Mouse (Mus musculus): ENCODE results near the gene Tuba4a. TPM values are rescaled to one million over a fixed set of nuclear protein-coding genes. Genes with fewer than 3 reads are reported as not detected.

Tuba4a gene
- 37.9 and 41.5 TPM in 2 replicates for polyA plus RNA-seq (2015; fragmentation: Nextera tagmentation; extraction: Ambion mirVana)

GRCm38 (mm10) chr1:75219531-75219930 lies at the start of gene Tuba4a:
Gene Tuba4a (minus strand): TSS chr1:75219865.

GRCm38 (mm10) chr1:75264091-75264880 lies 44.6 kb upstream of the Tuba4a start, which contains the start of gene Ptprn:
Gene Ptprn (minus strand): TSS chr1:75264502.

GRCm38 (mm10) chr1:75236117-75237050 lies 16.7 kb upstream of the Tuba4a start, which contains the start of gene Dnajb2:
Gene Dnajb2 (plus strand): TSS chr1:75236406.

GRCm38 (mm10) chr1:75231664-75232152 lies 12.0 kb upstream of the Tuba4a start, which contains the start of gene A630095N17Rik:
Gene A630095N17Rik (minus strand): TSS chr1:75232102.

GRCm38 (mm10) chr1:75210136-75211087 lies 9.3 kb downstream of the Tuba4a start, which contains the start of the genes Glb1l and Stk16:
Gene Glb1l (minus strand): TSS chr1:75210813.
Gene Stk16 (plus strand): TSS chr1:75210838.

GRCm38 (mm10) chr1:75191622-75192402 lies 27.9 kb downstream of the Tuba4a start, which contains the start of the genes Ankzf1 and Atg9a:
Gene Ankzf1 (plus strand): TSS chr1:75192151.
Gene Atg9a (minus strand): TSS chr1:75192196.

GRCm38 (mm10) chr1:75180105-75180590 lies 39.5 kb downstream of the Tuba4a start, which contains the start of gene Abcb6:
Gene Abcb6 (minus strand): TSS chr1:75180392.

GRCm38 (mm10) chr1:75168472-75169464 lies 50.9 kb downstream of the Tuba4a start, which contains the start of gene Zfand2b:
Gene Zfand2b (plus strand): TSS chr1:75168646.

Small RNAs within 50 kb of the gene (microRNA-seq; reads per million reads assigned to microRNA genes)
- gene Gm27943 = not detected

Other genes starting within 250 kb of the Tuba4a start
- 6.5 and 6.7 TPM in 2 replicates for gene Nhej1, start 94.7 kb downstream of the Tuba4a start, polyA plus RNA-seq (2015; fragmentation: Nextera tagmentation; extraction: Ambion mirVana)
- 0.98 TPM in 2 replicates for gene Slc23a3, start 86.0 kb downstream of the Tuba4a start, polyA plus RNA-seq (2015; fragmentation: Nextera tagmentation; extraction: Ambion mirVana)
- 30.9 and 33.7 TPM in 2 replicates for gene Cnppd1, start 77.2 kb downstream of the Tuba4a start, polyA plus RNA-seq (2015; fragmentation: Nextera tagmentation; extraction: Ambion mirVana)
- gene Retreg2, start 77.1 kb downstream of the Tuba4a start, polyA plus RNA-seq (2015; fragmentation: Nextera tagmentation; extraction: Ambion mirVana) = 23.0 and 25.4 TPM in 2 replicates
- gene Zfand2b, start 51.2 kb downstream of the Tuba4a start, polyA plus RNA-seq (2015; fragmentation: Nextera tagmentation; extraction: Ambion mirVana) = 27.1 and 30.9 TPM in 2 replicates
- 11.4 and 15.1 TPM in 2 replicates for gene Abcb6, start 39.5 kb downstream of the Tuba4a start, polyA plus RNA-seq (2015; fragmentation: Nextera tagmentation; extraction: Ambion mirVana)
- gene Ankzf1, start 27.7 kb downstream of the Tuba4a start, polyA plus RNA-seq (2015; fragmentation: Nextera tagmentation; extraction: Ambion mirVana) = 12.1 and 14.3 TPM in 2 replicates
- 25.4 and 26.5 TPM in 2 replicates for gene Atg9a, start 27.7 kb downstream of the Tuba4a start, polyA plus RNA-seq (2015; fragmentation: Nextera tagmentation; extraction: Ambion mirVana)
- gene Glb1l, start 9.1 kb downstream of the Tuba4a start, polyA plus RNA-seq (2015; fragmentation: Nextera tagmentation; extraction: Ambion mirVana) = 7.8 and 8.9 TPM in 2 replicates
- 66.2 and 71.5 TPM in 2 replicates for gene Stk16, start 9.0 kb downstream of the Tuba4a start, polyA plus RNA-seq (2015; fragmentation: Nextera tagmentation; extraction: Ambion mirVana)
- gene A630095N17Rik, start 12.2 kb upstream of the Tuba4a start, polyA plus RNA-seq (2015; fragmentation: Nextera tagmentation; extraction: Ambion mirVana) = not detected in 2 replicates
- 20.6 and 27.3 TPM in 2 replicates for gene Dnajb2, start 16.5 kb upstream of the Tuba4a start, polyA plus RNA-seq (2015; fragmentation: Nextera tagmentation; extraction: Ambion mirVana)
- 0.30 TPM in 2 replicates for gene Ptprn, start 44.6 kb upstream of the Tuba4a start, polyA plus RNA-seq (2015; fragmentation: Nextera tagmentation; extraction: Ambion mirVana)
- gene Resp18, start 58.5 kb upstream of the Tuba4a start, polyA plus RNA-seq (2015; fragmentation: Nextera tagmentation; extraction: Ambion mirVana) = 0.29 TPM in 1 of 2 replicates, not detected in the other
- 153 and 154 TPM in 2 replicates for gene Dnpep, start 98.1 kb upstream of the Tuba4a start, polyA plus RNA-seq (2015; fragmentation: Nextera tagmentation; extraction: Ambion mirVana)
- gene Des, start 140.5 kb upstream of the Tuba4a start, polyA plus RNA-seq (2015; fragmentation: Nextera tagmentation; extraction: Ambion mirVana) = 2,029 and 2,461 TPM in 2 replicates
- 51.1 and 53.5 TPM in 2 replicates for gene Speg, start 155.4 kb upstream of the Tuba4a start, polyA plus RNA-seq (2015; fragmentation: Nextera tagmentation; extraction: Ambion mirVana)
- 89.2 and 102 TPM in 2 replicates for gene Gmppa, start 216.1 kb upstream of the Tuba4a start, polyA plus RNA-seq (2015; fragmentation: Nextera tagmentation; extraction: Ambion mirVana)
- 0.33 and 0.40 TPM in 2 replicates for gene Asic4, start 230.6 kb upstream of the Tuba4a start, polyA plus RNA-seq (2015; fragmentation: Nextera tagmentation; extraction: Ambion mirVana)

Data from urinary bladder, postnatal 0 days (tissue).